Mouse (Mus musculus) intestine, embryonic 14.5 days (tissue): ENCODE results near the gene Fundc2. TPM values are rescaled to one million over a fixed set of nuclear protein-coding genes. Genes with fewer than 3 reads are reported as not detected.

Experiments used
- ATAC-seq: fragments of 200-750 bp; cut with Nextera tagmentation; replicated peaks from 2 replicates; pipeline ENCODE4 v1.8.0; 2017; ENCODE audit warnings: low read depth, moderate number of reproducible peaks, moderate TSS enrichment, moderate library complexity; ENCODE audit not compliant: low FRiP score, low TSS enrichment
- DNase-seq: peaks from one replicate; pipeline ENCODE4 v3.0.0-alpha.2; 2018; ENCODE audit warnings: low spot score
- H3K27ac ChIP-seq: fragments of 300-500 bp; sonication (generic); 2 replicates; pipeline ENCODE4 v1.5.1; 2014; ENCODE audit warnings: low read depth, mild to moderate bottlenecking, control low read depth
- H3K27me3 ChIP-seq: fragments of 300-500 bp; sonication (generic); replicated peaks from 2 replicates; pipeline ENCODE4 v1.6.1; 2014; ENCODE audit warnings: low read length, control low read depth; ENCODE audit not compliant: control insufficient read depth, insufficient read depth
- H3K36me3 ChIP-seq: fragments of 300-500 bp; sonication (generic); 2 replicates; pipeline ENCODE4 v1.6.1; 2014; ENCODE audit warnings: low read length, control low read depth; ENCODE audit not compliant: control insufficient read depth, insufficient read depth
- H3K4me1 ChIP-seq: fragments of 300-500 bp; sonication (generic); replicated peaks from 2 replicates; pipeline ENCODE4 v1.6.1; 2014; ENCODE audit warnings: low read length, control low read depth, mixed read lengths; ENCODE audit not compliant: control insufficient read depth, insufficient read depth
- H3K4me2 ChIP-seq: fragments of 300-500 bp; sonication (generic); 2 replicates; pipeline ENCODE4 v1.6.1; 2014; ENCODE audit warnings: low read length
- H3K4me3 ChIP-seq: fragments of 300-500 bp; sonication (generic); 2 replicates; pipeline ENCODE4 v1.5.1; 2014; ENCODE audit warnings: low read depth, low read length, control low read depth, mixed read lengths
- H3K9ac ChIP-seq: fragments of 300-500 bp; sonication (generic); 2 replicates; pipeline ENCODE4 v1.6.1; 2014; ENCODE audit warnings: mild to moderate bottlenecking, low read length
- H3K9me3 ChIP-seq: fragments of 300-500 bp; sonication (generic); 2 replicates; pipeline ENCODE4 v1.6.1; 2016; ENCODE audit warnings: low read length, control low read depth; ENCODE audit not compliant: control insufficient read depth
- WGBS: fragments of 180-500 bp; shearing (Covaris S2); extraction: QIAGEN DNeasy Blood & Tissue Kit; methylation state at CpG from one replicate; pipeline ENCODE4 v1.1.7; 2014; 5-methylcytosine and 5-hydroxymethylcytosine counted together
- polyA plus RNA-seq: library from polyadenylated mRNA; unstranded; fragments of >200 nt; fragmentation: Nextera tagmentation; extraction: Ambion mirVana; gene quantifications from 2 replicates; pipeline ENCODE4 v1.2.1, GENCODE M21; 2014

The Fundc2 gene
- 68.9 and 81.4 TPM in 2 replicates for polyA plus RNA-seq

GRCm38 (mm10) chrX:75382195-75382771 lies at the start of gene Fundc2, which contains the start of gene F8:
Gene Fundc2, plus strand, starts transcription at chrX:75382399.
Gene F8, minus strand, starts transcription at chrX:75382615.
- H3K36me3 ChIP-seq = no peaks in the 10 kb centered on the region
- DNase-seq (peak; percentile 87), ATAC-seq (peak; percentile 95)
- H3K9ac ChIP-seq = peak within 1 kb of the TSS; percentile 69
- WGBS = 9% methylated on average over 24 of the region's 25 CpGs
- peak within 1 kb of the TSS; percentile 51 for H3K4me3 ChIP-seq
- H3K27me3 ChIP-seq = no peaks in the 10 kb centered on the region
- no peaks in the 10 kb centered on the region for H3K4me1 ChIP-seq
- H3K27ac ChIP-seq = peak within 1 kb of the TSS; percentile 79
- H3K4me2 ChIP-seq = peak within 1 kb of the TSS; percentile 51
- no peaks in the 10 kb centered on the region for H3K9me3 ChIP-seq

GRCm38 (mm10) chrX:75370197-75370596 lies 12.0 kb upstream of the Fundc2 start:
- H3K4me2 ChIP-seq = no peak overlapping the region
- no peak overlapping the region for H3K4me3 ChIP-seq
- H3K27ac ChIP-seq = no peak overlapping the region
- DNase-seq (no peak), ATAC-seq (no peak)
- no peak overlapping the region for H3K9ac ChIP-seq
- no peaks in the 10 kb centered on the region for H3K4me1 ChIP-seq
- H3K36me3 ChIP-seq = no peaks in the 10 kb centered on the region
- no peaks in the 10 kb centered on the region for H3K9me3 ChIP-seq
- no peaks in the 10 kb centered on the region for H3K27me3 ChIP-seq

GRCm38 (mm10) chrX:75372666-75373425 lies 9.4 kb upstream of the Fundc2 start:
- Histone ChIP-seq H3K4me1 (no peaks in the 10 kb centered on the region), H3K27me3 (no peaks in the 10 kb centered on the region), H3K4me2 (no peak overlapping the region), H3K27ac (no peak overlapping the region), H3K36me3 (no peaks in the 10 kb centered on the region), H3K9me3 (no peaks in the 10 kb centered on the region), H3K9ac (no peak overlapping the region), H3K4me3 (no peak overlapping the region)
- ATAC-seq (no peak), DNase-seq (no peak)
- WGBS = 49% methylated on average over 2 of the region's 2 CpGs

GRCm38 (mm10) chrX:75376815-75377214 lies 5.4 kb upstream of the Fundc2 start:
- H3K27ac ChIP-seq = no peak overlapping the region

GRCm38 (mm10) chrX:75381176-75381575 lies 1.0 kb upstream of the Fundc2 start:
- H3K36me3 ChIP-seq = no peaks in the 10 kb centered on the region
- no peaks in the 10 kb centered on the region for H3K27me3 ChIP-seq
- no peak overlapping the region for H3K9ac ChIP-seq
- H3K9me3 ChIP-seq = no peaks in the 10 kb centered on the region
- 97% methylated on average over 1 of the region's 1 CpGs for WGBS
- ATAC-seq (no peak), DNase-seq (no peak)
- no peaks in the 10 kb centered on the region for H3K4me1 ChIP-seq
- no peak overlapping the region for H3K27ac ChIP-seq
- H3K4me3 ChIP-seq = no peak overlapping the region
- H3K4me2 ChIP-seq = no peak overlapping the region

More at GRCm38 (mm10) chrX:75376815-75377214, 5.4 kb upstream of the Fundc2 start:
- Histone ChIP-seq H3K36me3 (no peaks in the 10 kb centered on the region), H3K4me3 (no peak overlapping the region), H3K4me2 (no peak overlapping the region), H3K9ac (no peak overlapping the region), H3K4me1 (no peaks in the 10 kb centered on the region), H3K27me3 (no peaks in the 10 kb centered on the region), H3K9me3 (no peaks in the 10 kb centered on the region)
- DNase-seq (no peak), ATAC-seq (no peak)

- 60% methylated on average over 5 of the region's 5 CpGs for WGBS
- no peaks in the 10 kb centered on the region for H3K36me3 ChIP-seq
- H3K27ac ChIP-seq = no peak overlapping the region
- H3K4me2 ChIP-seq = peak overlapping the region; percentile 51
- peak overlapping the region; percentile 30; the same call in 1 of the 2 replicates for H3K9ac ChIP-seq
- DNase-seq (no peak), ATAC-seq (0 out of 2 replicates have a peak, but pooled peaks have one; percentile 10)
- H3K9me3 ChIP-seq = no peaks in the 10 kb centered on the region
- H3K27me3 ChIP-seq = no peaks in the 10 kb centered on the region
- H3K4me1 ChIP-seq = no peaks in the 10 kb centered on the region
- peak overlapping the region; percentile 51 for H3K4me3 ChIP-seq
Measured at GRCm38 (mm10) chrX:75381699-75382098, 500 bp upstream of the Fundc2 start.

- 0 out of 2 replicates have a peak, but pooled peaks cover 6% of the 10 kb centered on the region for H3K36me3 ChIP-seq
- no peak overlapping the region for H3K27ac ChIP-seq
- H3K9ac ChIP-seq = no peak overlapping the region
- DNase-seq (no peak), ATAC-seq (no peak)
- no peaks in the 10 kb centered on the region for H3K9me3 ChIP-seq
- no peak overlapping the region for H3K4me3 ChIP-seq
- H3K4me2 ChIP-seq = no peak overlapping the region
- no peaks in the 10 kb centered on the region for H3K4me1 ChIP-seq
- WGBS = 74% methylated on average over 1 of the region's 1 CpGs
- no peaks in the 10 kb centered on the region for H3K27me3 ChIP-seq
Measured at GRCm38 (mm10) chrX:75399471-75399870, 17.3 kb downstream of the Fundc2 start.

GRCm38 (mm10) chrX:75402668-75403067 lies 20.5 kb downstream of the Fundc2 start:
- H3K9me3 ChIP-seq = no peaks in the 10 kb centered on the region
- ATAC-seq (no peak), DNase-seq (no peak)
- no peak overlapping the region for H3K9ac ChIP-seq
- no peak overlapping the region for H3K4me3 ChIP-seq
- no peaks in the 10 kb centered on the region for H3K4me1 ChIP-seq
- H3K36me3 ChIP-seq = 0 out of 2 replicates have a peak, but pooled peaks cover 7% of the 10 kb centered on the region
- H3K4me2 ChIP-seq = no peak overlapping the region
- 77% methylated on average over 2 of the region's 2 CpGs for WGBS
- H3K27ac ChIP-seq = no peak overlapping the region
- no peaks in the 10 kb centered on the region for H3K27me3 ChIP-seq
